ENCODE assay signal across 8 mouse cellular contexts in genomic region chr1:39650435-39651240, GRCm38 (mm10). TPM values are rescaled to one million over a fixed set of nuclear protein-coding genes. Genes with fewer than 3 reads are reported as not detected.
A peak's percentile ranks its signal among the peaks of the same experiment; 100 is the strongest.
DNase-seq lines count a peak whose midpoint lies in the region; ATAC-seq and TF ChIP-seq lines count a peak whose summit lies in the region.

No protein-coding gene starts in this region.

- no peaks in the 10 kb centered on the region for H3K9me3 ChIP-seq in forebrain, embryonic 15.5 days
- H3K9me3 ChIP-seq in liver, embryonic 11.5 days (ENCODE audit: control insufficient read depth, low read length), result no peaks in the 10 kb centered on the region
- H3K9me3 ChIP-seq in midbrain, postnatal 0 days (ENCODE audit: low read length), result no peaks in the 10 kb centered on the region

- peak overlapping the region; percentile 70 for H3K9ac ChIP-seq in forebrain, embryonic 15.5 days (replicated peaks)
- no peak overlapping the region for H3K9ac ChIP-seq in liver, embryonic 11.5 days (ENCODE audit: low read depth, low read length)
- peak overlapping the region; percentile 79 for H3K9ac ChIP-seq in midbrain, postnatal 0 days (replicated peaks; ENCODE audit: low read length, poor library complexity, severe bottlenecking)

- WGBS in forebrain, embryonic 15.5 days, result under 1% methylated on average over 73 of the region's 73 CpGs
- 2% methylated on average over 73 of the region's 73 CpGs for WGBS in liver, embryonic 11.5 days
- WGBS in midbrain, postnatal 0 days, result 1% methylated on average over 72 of the region's 73 CpGs

- H3K27ac ChIP-seq in forebrain, embryonic 15.5 days (replicated peaks), result 0 out of 2 replicates have a peak overlapping the region, but pooled peaks have one; percentile 15
- no peak overlapping the region for H3K27ac ChIP-seq in liver, embryonic 11.5 days (ENCODE audit: low read depth, low read length)
- H3K27ac ChIP-seq in midbrain, postnatal 0 days (ENCODE audit: low read depth, low read length), result peak overlapping the region; percentile 78

- peak; percentile 78 for TF ChIP-seq CTCF in midbrain, postnatal 0 days (IDR thresholded peaks at IDR 0.05)

- peaks cover 16% of the 10 kb centered on the region for H3K27me3 ChIP-seq in forebrain, embryonic 15.5 days
- peaks cover 52% of the 10 kb centered on the region for H3K27me3 ChIP-seq in liver, embryonic 11.5 days (replicated peaks; ENCODE audit: control insufficient read depth, insufficient read depth, low read length)
- H3K27me3 ChIP-seq in midbrain, postnatal 0 days (ENCODE audit: insufficient read depth, low read length), result 0 out of 2 replicates have a peak, but pooled peaks cover 4% of the 10 kb centered on the region

- DNase-seq in B cell, adult 2 months, result peak; percentile 5 to 9
- DNase-seq in cerebellum, adult 11 months, result peak; percentile 39
- peak; percentile 59 to 69 for DNase-seq in heart, postnatal 10 days
- peak; percentile 54 to 64 for DNase-seq in kidney, postnatal 25 days
- peak; percentile 70 for DNase-seq in liver, embryonic 11.5 days (ENCODE audit: low spot score)
- DNase-seq in midbrain, postnatal 0 days (ENCODE audit: low spot score), result peak; percentile 78
- peak; percentile 11 to 53 for DNase-seq in spleen, postnatal 10 days (ENCODE audit: low spot score in 2 of 2)

- H3K4me1 ChIP-seq in forebrain, embryonic 15.5 days, result peaks cover 26% of the 10 kb centered on the region
- no peaks in the 10 kb centered on the region for H3K4me1 ChIP-seq in liver, embryonic 11.5 days (replicated peaks; ENCODE audit: control insufficient read depth, insufficient read depth, low read length)
- H3K4me1 ChIP-seq in midbrain, postnatal 0 days (ENCODE audit: insufficient read depth, low read length), result peaks cover 3% of the 10 kb centered on the region; the same call in 1 of the 2 replicates

- peak overlapping the region; percentile 100 for H3K4me2 ChIP-seq in forebrain, embryonic 15.5 days (replicated peaks)
- peak overlapping the region; percentile 84 for H3K4me2 ChIP-seq in liver, embryonic 11.5 days
- H3K4me2 ChIP-seq in midbrain, postnatal 0 days (ENCODE audit: low read depth, low read length, poor library complexity, severe bottlenecking), result peak overlapping the region; percentile 97

- ATAC-seq in forebrain, embryonic 15.5 days (replicated peaks), result peak; percentile 82
- no peak for ATAC-seq in liver, embryonic 11.5 days (replicated peaks; ENCODE audit: low FRiP score)
- ATAC-seq in midbrain, postnatal 0 days (ENCODE audit: low FRiP score), result peak; percentile 79

- H3K36me3 ChIP-seq in forebrain, embryonic 15.5 days, result no peaks in the 10 kb centered on the region
- no peaks in the 10 kb centered on the region for H3K36me3 ChIP-seq in liver, embryonic 11.5 days (ENCODE audit: control insufficient read depth, insufficient read depth, low read length)
- no peaks in the 10 kb centered on the region for H3K36me3 ChIP-seq in midbrain, postnatal 0 days (ENCODE audit: insufficient read depth, low read length)

- peak overlapping the region; percentile 72 for H3K4me3 ChIP-seq in forebrain, embryonic 15.5 days
- H3K4me3 ChIP-seq in liver, embryonic 11.5 days (ENCODE audit: low read depth, low read length), result peak overlapping the region; percentile 50
- H3K4me3 ChIP-seq in midbrain, postnatal 0 days (ENCODE audit: low read depth, low read length), result peak overlapping the region; percentile 71

- intact Hi-C loops in heart, postnatal 10 days (cut with DNase I), result no loop called here

RNA-seq across cellular contexts. Expression of gene Creg2, which starts 0.6 kb away (rescaled TPM):
- 1.1 and 1.5 TPM in 2 replicates for polyA plus RNA-seq in forebrain, embryonic 15.5 days (2015; fragmentation: Nextera tagmentation; extraction: Ambion mirVana)
- not detected for total RNA-seq in heart, postnatal 10 days (2021)
- polyA plus RNA-seq in liver, embryonic 11.5 days (2014; fragmentation: Nextera tagmentation; extraction: Ambion mirVana), result not detected in 2 replicates
- total RNA-seq in midbrain, postnatal 0 days (2014; rRNA removed), result 24.3 and 25.9 TPM in 2 replicates
- polyA plus RNA-seq in midbrain, postnatal 0 days (2015; fragmentation: Nextera tagmentation; extraction: Ambion mirVana), result 13.6 and 14.6 TPM in 2 replicates

Comparison
In these comparisons a context has a peak if more than half of its experiments do, and no peak if none do; other contexts are left out.
1. DNase-seq: peak in every context shown above with its lines; median percentile 78 in midbrain, postnatal 0 days; 70 in liver, embryonic 11.5 days; 64 in heart, postnatal 10 days; 59 in kidney, postnatal 25 days; 39 in cerebellum, adult 11 months; 32 in spleen, postnatal 10 days; 7 in B cell, adult 2 months.